Mouse (Mus musculus) limb, embryonic 14.5 days (tissue): ENCODE data around the gene Myb. TPM values are rescaled to one million over a fixed set of nuclear protein-coding genes. Genes with fewer than 3 reads are reported as not detected.

ENCODE experiments used
- ATAC-seq: fragments of 200-750 bp; cut with Nextera tagmentation; 2 replicates; pipeline ENCODE4 v1.8.0; 2017; ENCODE audit warnings: low read depth, moderate number of reproducible peaks, moderate TSS enrichment; ENCODE audit not compliant: low FRiP score
- DNase-seq: peaks from one replicate; pipeline ENCODE4 v3.0.0-alpha.2; 2015; ENCODE audit warnings: low spot score
- H3K27ac ChIP-seq: fragments of 300-500 bp; sonication (generic); replicated peaks from 2 replicates; pipeline ENCODE4 v1.5.1; 2014; ENCODE audit warnings: low read depth, mild to moderate bottlenecking, low read length, moderate library complexity, mixed read lengths
- H3K27me3 ChIP-seq: fragments of 300-500 bp; sonication (generic); 2 replicates; pipeline ENCODE4 v1.6.1; 2014; ENCODE audit warnings: low read length, mixed read lengths; ENCODE audit not compliant: control insufficient read depth, insufficient read depth
- H3K36me3 ChIP-seq: fragments of 300-500 bp; sonication (generic); 2 replicates; pipeline ENCODE4 v1.6.1; 2014; ENCODE audit warnings: mild to moderate bottlenecking, low read length, moderate library complexity, mixed read lengths; ENCODE audit not compliant: control insufficient read depth, insufficient read depth
- H3K4me1 ChIP-seq: fragments of 300-500 bp; sonication (generic); 2 replicates; pipeline ENCODE4 v1.6.1; 2014; ENCODE audit warnings: antibody characterized with exemption, low read length, mixed read lengths; ENCODE audit not compliant: control insufficient read depth, insufficient read depth
- H3K4me2 ChIP-seq: fragments of 300-500 bp; sonication (generic); replicated peaks from 2 replicates; pipeline ENCODE4 v1.6.1; 2014; ENCODE audit warnings: low read depth, mild to moderate bottlenecking, low read length, moderate library complexity; ENCODE audit not compliant: severe bottlenecking
- H3K4me3 ChIP-seq: fragments of 300-500 bp; sonication (generic); replicated peaks from 2 replicates; pipeline ENCODE4 v1.5.1; 2014; ENCODE audit warnings: low read length
- H3K9ac ChIP-seq: fragments of 300-500 bp; sonication (generic); 2 replicates; pipeline ENCODE4 v1.6.1; 2014; ENCODE audit warnings: mild to moderate bottlenecking, low read depth, low read length, moderate library complexity; ENCODE audit not compliant: severe bottlenecking
- H3K9me3 ChIP-seq: fragments of 300-500 bp; sonication (generic); 2 replicates; pipeline ENCODE4 v1.6.1; 2016; ENCODE audit warnings: low read length; ENCODE audit not compliant: control insufficient read depth
- POLR2A ChIP-seq: fragments of 200-500 bp; IDR thresholded peaks from 2 replicates; pipeline ENCODE4 v1.8.0; 2012; ENCODE audit warnings: inconsistent platforms, mild to moderate bottlenecking, moderate library complexity, borderline replicate concordance; ENCODE audit not compliant: insufficient read depth, insufficient read length; ENCODE audit errors: extremely low read depth
- WGBS: fragments of 180-500 bp; shearing (Covaris S2); extraction: QIAGEN DNeasy Blood & Tissue Kit; methylation state at CpG from one replicate; pipeline ENCODE4 v1.1.7; 2014; 5-methylcytosine and 5-hydroxymethylcytosine counted together
- polyA plus RNA-seq, 2 experiments: library from polyadenylated mRNA; depleted of rRNA in 1 of 2; stranded (reverse) in 1 of 2; unstranded in 1 of 2; fragments of >200 nt; fragmentation: Nextera tagmentation in 1 of 2; extraction: Ambion mirVana in 1 of 2; gene quantifications; 2 replicates each; pipeline versions ENCODE4 v1.2.1 to v1.2.3; 2012 to 2014

Myb gene
- polyA plus RNA-seq, 2 experiments = 2.7 to 4.0 TPM

DNA sequence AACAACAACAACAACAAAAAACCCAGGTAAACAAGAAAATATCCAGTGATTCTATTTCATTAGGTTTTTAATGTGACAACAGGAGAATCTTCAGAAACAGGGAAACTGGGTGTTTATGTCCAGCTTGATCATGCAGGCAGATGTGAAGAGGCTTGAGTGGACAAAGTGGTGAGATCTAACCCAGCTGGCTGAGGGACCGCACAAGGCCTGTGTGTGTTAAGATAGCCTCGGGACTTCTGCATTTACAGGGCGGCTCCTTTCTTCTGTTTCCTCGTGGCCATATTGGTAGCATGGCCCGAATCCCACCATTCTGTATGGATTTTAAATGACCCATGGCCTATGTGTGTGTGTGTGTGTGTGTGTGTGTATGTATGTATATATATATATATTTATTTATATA, 52.6 kb downstream of the Myb start:
- DNase-seq = no peak
- no peak for TF ChIP-seq POLR2A
- no peaks in the 10 kb centered on the region for H3K9me3 ChIP-seq
- 81% methylated on average over 5 of the region's 5 CpGs for WGBS
- H3K4me3 ChIP-seq = no peak overlapping the region
- H3K36me3 ChIP-seq = no peaks in the 10 kb centered on the region
- no peak overlapping the region for H3K4me2 ChIP-seq
- H3K27me3 ChIP-seq = no peaks in the 10 kb centered on the region
- no peak overlapping the region for H3K27ac ChIP-seq
- H3K4me1 ChIP-seq = no peaks in the 10 kb centered on the region
- no peak for ATAC-seq
- H3K9ac ChIP-seq = no peak overlapping the region

DNA sequence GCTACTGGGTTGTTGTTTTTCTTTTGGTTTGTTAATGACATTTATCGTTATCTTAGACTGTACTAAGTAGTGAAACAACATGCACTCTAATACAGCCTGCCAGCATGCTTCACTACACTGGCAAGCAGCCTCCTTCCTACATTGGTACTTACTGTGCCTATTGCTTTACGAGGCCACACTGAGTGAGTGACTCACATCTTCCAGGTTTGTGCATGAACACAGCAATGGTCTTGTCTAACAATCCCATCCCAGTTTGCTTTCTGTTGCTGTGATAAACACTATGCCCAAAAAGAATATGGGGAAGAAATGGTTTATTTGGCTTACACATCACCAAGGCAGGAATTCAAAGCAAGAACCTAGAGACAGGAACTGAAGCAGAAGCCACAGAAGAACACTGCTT, 55.6 kb downstream of the Myb start:
- H3K4me2 ChIP-seq = no peak overlapping the region
- H3K27ac ChIP-seq = no peak overlapping the region
- H3K4me3 ChIP-seq = no peak overlapping the region
- no peaks in the 10 kb centered on the region for H3K27me3 ChIP-seq
- TF ChIP-seq POLR2A = no peak
- no peaks in the 10 kb centered on the region for H3K36me3 ChIP-seq
- DNase-seq (no peak), ATAC-seq (no peak)
- no peaks in the 10 kb centered on the region for H3K9me3 ChIP-seq
- H3K4me1 ChIP-seq = no peaks in the 10 kb centered on the region
- no peak overlapping the region for H3K9ac ChIP-seq
- WGBS = 90% methylated on average over 2 of the region's 2 CpGs

DNA sequence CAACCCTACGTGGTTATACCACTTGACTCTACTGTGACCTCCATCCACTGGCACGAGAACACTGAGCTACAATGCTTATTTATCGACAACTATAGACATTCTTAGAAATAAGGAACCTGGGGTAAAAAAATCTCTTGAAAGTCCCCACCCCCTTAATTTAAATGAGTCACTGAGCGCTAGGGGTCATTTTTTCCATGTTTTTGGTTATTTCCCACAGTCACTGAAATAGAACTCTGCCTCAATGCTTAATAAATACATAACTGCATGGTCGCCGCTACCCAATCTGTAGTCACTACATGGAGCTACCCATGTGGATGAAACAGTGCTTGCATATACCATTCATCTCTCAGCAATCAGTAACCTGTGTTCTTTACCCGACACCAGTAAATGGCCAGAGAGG, 58.1 kb downstream of the Myb start:
- ATAC-seq (no peak), DNase-seq (no peak)
- H3K4me2 ChIP-seq = no peak overlapping the region
- TF ChIP-seq POLR2A = no peak
- WGBS = 83% methylated on average over 7 of the region's 7 CpGs
- no peaks in the 10 kb centered on the region for H3K27me3 ChIP-seq
- H3K9me3 ChIP-seq = no peaks in the 10 kb centered on the region
- no peaks in the 10 kb centered on the region for H3K36me3 ChIP-seq
- no peak overlapping the region for H3K27ac ChIP-seq
- no peak overlapping the region for H3K4me3 ChIP-seq
- no peak overlapping the region for H3K9ac ChIP-seq
- no peaks in the 10 kb centered on the region for H3K4me1 ChIP-seq

DNA sequence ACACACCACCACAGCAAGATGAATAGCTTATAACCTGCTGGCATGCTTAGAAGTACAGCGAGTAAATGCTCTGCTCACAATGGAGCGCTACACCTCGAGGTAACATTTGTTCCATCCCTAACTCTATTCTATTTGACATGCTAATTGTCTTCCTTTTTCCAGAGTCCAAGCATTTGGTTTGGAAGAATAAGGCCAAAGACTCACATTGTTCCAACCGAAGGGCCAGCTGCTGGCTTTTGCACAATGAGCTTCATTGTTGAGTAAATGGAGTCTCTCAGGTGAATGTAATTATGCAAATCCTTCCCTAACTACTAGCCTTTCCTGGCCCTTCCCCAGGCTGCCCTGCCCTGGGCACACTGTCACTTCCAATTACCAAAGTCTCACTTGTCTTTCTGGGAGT, 58.8 kb downstream of the Myb start:
- 38% methylated on average over 4 of the region's 4 CpGs for WGBS
- no peak overlapping the region for H3K4me2 ChIP-seq

DNA sequence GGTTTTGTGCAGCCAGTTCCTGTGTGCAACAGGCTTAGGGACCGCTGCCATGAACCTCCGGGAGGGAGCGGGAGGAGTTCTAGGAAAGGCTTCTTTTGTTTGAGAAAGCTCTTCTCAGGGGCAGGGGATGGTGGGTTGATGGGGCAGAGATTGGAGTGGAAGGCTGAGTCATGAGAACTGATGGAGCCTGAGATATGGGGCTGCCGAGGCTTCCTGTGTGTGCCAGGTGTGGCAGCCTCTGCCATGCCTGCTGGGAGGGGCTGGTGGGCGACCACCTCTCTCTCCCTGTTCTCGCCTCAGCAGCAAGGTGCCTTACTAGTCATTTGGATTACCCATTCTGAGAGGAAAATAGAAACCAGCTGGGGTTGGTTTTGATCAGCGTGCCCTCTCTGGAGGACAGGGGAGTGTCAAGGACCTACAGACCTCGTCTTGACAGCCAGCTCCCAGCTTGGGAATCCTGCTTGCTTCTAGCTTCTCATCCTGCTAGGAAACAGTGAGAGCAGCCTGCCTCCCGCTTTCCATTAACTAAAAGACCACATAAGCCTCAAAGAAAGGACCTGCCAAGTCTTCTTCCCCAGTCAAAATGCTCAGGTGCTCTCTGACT, 60.0 kb downstream of the Myb start:
- no peaks in the 10 kb centered on the region for H3K9me3 ChIP-seq
- H3K27me3 ChIP-seq = no peaks in the 10 kb centered on the region
- H3K4me2 ChIP-seq = no peak overlapping the region
- DNase-seq = no peak
- no peak overlapping the region for H3K9ac ChIP-seq
- no peak overlapping the region for H3K4me3 ChIP-seq
- ATAC-seq = no peak
- no peaks in the 10 kb centered on the region for H3K4me1 ChIP-seq
- TF ChIP-seq POLR2A = no peak
- 46% methylated on average over 9 of the region's 9 CpGs for WGBS
- no peak overlapping the region for H3K27ac ChIP-seq
- no peaks in the 10 kb centered on the region for H3K36me3 ChIP-seq

More for the DNA sequence above, 58.8 kb downstream of the Myb start:
- Histone ChIP-seq H3K9ac (no peak overlapping the region), H3K27me3 (no peaks in the 10 kb centered on the region), H3K9me3 (no peaks in the 10 kb centered on the region), H3K4me1 (no peaks in the 10 kb centered on the region), H3K27ac (no peak overlapping the region), H3K4me3 (no peak overlapping the region), H3K36me3 (no peaks in the 10 kb centered on the region)
- DNase-seq (no peak), ATAC-seq (no peak)
- no peak for TF ChIP-seq POLR2A

DNA sequence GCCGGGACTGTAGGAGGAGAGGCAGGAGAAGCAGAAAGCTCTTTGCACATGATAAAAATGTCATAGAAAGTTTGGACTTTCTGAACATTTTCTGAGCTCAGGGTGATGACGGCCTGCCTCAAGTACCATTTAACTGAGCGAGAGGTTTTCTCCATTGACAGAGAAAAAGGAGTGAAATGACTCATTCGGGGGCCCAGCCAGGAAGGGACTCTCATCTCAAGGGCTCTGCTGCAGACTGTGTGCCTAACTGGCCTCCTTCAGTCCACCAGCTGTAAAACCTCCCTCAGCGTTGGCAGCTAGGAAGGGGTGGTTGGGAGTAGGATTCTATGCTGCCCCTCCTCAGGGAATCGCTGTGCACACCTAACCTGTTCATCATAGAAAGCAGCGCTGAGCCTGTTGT, 61.3 kb downstream of the Myb start:
- DNase-seq (no peak), ATAC-seq (no peak)
- Histone ChIP-seq H3K9me3 (no peaks in the 10 kb centered on the region), H3K9ac (no peak overlapping the region), H3K4me2 (no peak overlapping the region), H3K27me3 (no peaks in the 10 kb centered on the region), H3K4me3 (no peak overlapping the region), H3K4me1 (no peaks in the 10 kb centered on the region), H3K27ac (no peak overlapping the region), H3K36me3 (no peaks in the 10 kb centered on the region)
- WGBS = 85% methylated on average over 7 of the region's 7 CpGs
- TF ChIP-seq POLR2A = no peak
